Mouse (Mus musculus): ENCODE results near the gene Ttc6.

Gene Ttc6

DNA sequence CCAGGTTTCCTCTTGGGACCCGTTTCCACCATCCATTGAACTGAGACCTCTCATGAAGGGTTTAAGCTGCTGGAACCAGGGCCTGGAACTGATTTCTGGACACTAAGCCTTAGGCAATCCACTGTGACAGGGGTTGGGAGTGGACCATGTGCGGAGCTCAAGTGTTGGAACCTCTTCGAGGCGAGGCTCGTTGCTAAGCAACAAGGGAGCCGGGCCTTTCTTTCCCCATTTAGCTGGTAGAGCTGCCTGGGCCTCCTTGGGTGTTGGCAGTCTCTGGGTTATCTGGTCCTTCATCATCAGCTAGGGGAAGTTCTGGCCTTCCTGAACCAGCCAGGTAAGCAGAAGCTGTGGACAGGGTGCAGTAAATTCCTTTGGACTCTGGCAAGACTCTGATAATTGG, at the start of gene Ttc6:
Ttc6 (plus strand) TSS at position 205 of the 400 bp plus-strand sequence.
- no peak for DNase-seq (ENCODE audit: low spot score in 2 of 2)

GRCm38 (mm10) chr12:57514552-57514951, 49.4 kb upstream of the Ttc6 start:
- DNase-seq (ENCODE audit: low spot score in 2 of 2) = no peak

DNA sequence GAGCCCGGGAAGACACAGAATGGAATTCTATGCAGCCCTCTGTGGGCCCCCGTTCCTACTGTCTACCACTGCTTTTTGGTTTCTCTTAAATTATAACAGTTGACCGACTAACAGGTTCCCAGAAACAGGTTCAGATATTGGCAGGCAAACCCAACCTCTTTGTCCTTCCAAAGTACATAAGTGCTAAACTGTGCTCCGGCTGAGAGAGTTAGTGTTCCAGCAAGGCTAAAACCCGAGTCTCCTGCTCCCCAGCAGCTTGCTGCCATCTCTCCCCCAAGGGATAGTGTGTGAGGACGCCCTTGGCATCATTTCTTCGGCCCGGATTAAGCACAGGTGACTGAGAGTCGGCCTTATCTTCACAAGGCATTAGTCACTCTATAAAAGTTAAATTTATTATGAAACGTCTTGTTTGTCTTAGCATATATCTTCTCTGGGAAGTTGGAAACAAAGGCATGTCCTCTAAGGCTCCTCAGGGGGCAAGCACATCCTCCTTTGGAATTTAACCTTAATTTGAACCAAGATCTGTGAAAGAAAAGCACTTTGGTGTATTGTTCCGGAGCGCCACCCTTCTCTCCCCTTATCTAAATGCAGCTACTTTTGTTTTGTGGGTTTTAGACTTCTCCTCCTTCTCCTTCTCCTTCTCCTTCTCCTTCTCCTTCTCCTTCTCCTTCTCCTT, 48.1 kb upstream of the Ttc6 start:
- no peak for DNase-seq (ENCODE audit: low spot score in 2 of 2)

DNA sequence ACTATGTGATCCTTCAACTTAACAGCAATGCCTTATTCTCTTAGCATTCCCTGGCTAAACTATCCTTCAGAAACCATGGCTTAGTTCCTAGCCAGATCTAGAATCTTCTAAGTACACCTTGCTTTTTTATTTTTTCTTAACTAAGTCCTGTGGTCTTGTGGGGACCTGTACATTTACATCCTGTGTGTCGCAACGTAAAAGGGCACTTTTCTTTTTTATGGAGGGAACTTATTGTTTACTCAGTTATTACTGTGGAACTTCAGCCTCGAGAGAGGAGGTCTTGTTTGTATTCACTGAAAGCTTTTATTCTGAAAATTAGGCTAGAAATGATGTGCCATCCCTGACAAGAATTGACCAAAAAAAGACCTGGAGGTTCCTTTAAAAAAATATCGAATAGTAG, 35.6 kb upstream of the Ttc6 start:
- DNase-seq (ENCODE audit: low spot score in 2 of 2) = no peak

- no peak for DNase-seq (ENCODE audit: low spot score in 2 of 2)
These were observed 33.4 kb upstream of the Ttc6 start for GRCm38 (mm10) chr12:57530474-57530873.

DNA sequence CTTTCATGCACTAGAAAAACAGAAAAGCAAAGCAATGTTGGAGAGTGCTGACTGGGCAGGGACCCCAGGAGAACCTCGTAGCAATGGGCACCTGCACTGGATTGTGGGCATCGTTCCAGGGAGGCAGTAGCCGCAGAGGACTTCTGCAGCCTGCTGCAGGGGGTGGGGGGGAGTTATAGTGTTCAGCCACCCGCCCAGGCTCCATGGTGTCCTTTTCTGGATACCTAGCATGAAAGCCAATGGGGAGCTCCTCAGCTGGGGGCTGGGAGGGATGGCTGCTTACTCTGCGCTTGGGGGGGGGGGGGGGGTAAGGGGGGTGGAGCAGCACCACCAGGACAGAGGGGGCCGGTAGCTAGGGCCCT, 29.4 kb upstream of the Ttc6 start:
- no peak for DNase-seq (ENCODE audit: low spot score in 2 of 2)

DNA sequence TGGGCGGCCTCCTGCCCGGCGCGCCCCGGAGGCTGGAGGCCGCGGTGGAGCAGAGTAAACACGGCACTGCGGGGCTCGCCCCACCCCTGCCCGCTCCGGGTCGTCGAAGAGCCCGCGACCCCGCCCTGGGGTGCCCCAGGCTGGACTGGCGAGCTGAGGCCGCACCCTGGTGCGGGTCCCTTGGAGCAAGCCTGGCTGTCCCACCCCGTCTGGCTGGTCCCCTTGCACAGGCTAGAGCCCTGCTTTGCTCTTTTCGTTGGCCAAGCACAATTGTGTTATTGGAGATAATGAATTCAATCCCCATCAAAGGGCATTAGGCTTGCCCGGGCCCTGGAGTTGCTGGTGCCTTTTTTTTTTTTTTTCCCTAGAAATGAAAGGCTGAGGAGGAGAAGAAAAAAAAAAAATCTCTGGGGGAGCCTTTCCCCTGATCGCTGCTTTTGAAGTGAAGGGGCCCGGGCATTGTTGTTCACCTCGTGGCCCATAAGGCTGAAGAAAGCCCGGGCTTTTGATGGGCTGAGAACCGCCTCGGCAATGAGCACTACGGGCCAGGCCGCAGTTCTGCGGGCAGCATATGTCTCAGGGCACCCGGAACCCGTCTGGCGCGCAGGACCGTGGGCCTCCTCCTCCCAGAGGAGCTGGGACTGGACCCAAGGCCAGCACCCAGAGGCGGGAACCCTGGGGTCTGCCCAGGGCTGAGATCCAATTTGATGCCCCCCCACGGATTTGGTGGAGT, 28.9 kb upstream of the Ttc6 start:
- no peak for DNase-seq (ENCODE audit: low spot score in 2 of 2)

GRCm38 (mm10) chr12:57536056-57536908, 27.6 kb upstream of the Ttc6 start:
- DNase-seq (ENCODE audit: low spot score in 2 of 2) = no peak

DNA sequence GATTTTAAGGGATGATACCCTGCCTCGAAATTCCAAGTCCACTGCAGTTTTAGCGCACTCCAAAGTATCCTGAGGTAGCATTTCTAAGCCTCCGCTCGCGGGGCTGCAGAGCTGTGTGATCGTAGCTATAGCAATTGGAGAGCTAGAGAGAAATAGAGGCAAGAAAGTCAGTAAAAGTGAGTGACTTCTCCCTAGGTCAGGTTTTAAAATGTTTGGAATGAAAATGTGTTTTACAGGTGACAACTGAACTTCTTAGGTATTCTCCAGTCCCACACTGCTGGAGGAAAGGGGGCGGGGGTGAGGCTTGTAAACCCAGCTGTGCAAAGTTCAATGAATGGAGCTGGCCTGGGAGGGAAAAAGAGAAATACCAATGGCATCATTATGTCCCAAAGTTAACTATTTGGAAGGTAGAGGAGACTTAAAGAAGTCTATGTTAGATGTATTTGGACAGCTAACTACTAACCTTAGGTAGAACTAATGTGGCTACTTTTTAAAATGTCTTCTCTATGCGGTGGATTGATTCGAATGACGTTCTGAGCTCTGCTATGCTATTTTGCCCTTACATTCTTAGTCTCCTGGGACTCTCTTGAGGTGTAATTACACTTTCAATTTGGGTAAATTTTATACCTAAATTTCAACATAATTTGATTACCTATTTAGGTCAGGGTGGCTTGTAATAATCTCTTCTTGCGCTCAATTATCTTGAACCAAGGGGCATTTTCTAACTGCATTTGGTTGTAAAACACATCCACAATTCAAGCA, 26.8 kb upstream of the Ttc6 start:
- DNase-seq (ENCODE audit: low spot score in 2 of 2) = no peak

DNA sequence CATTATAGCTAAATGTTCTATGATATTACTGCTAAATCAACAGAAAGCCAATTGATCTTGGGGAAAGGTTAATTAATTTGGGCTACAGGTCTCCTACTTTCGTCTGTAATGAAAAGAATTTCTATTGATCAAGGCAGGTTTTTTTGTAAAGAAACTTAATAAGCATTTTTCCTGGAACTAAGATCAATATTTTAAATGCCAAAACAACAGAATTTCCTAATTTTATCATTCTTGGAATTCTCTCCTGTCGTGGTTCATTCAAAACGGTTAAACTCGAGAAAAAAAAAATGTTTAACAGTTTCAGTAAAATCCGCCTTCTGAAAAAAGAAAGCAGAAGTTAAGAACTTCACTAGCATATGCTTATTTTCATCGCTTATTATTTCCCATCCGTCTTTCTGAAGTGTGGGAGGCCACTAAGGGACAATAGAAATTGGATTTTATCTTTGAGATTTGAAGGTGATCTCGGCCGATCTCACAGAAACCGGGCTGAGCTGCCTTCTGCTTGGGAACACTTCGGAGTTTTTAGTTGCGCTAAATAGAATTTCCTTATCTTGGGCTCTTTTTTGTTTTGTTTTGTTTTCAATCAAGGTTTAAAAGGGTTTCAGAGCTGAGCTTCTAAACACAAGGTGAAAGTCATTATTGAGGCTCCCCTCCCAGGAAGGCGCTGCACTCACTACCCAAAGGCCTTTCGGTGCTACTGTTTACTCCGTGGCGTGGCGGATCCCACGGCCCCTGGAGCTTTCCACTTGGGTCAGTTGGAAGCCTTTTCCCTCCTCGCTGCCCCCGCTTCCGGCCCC, 25.9 kb upstream of the Ttc6 start:
- no peak for DNase-seq (ENCODE audit: low spot score in 2 of 2)

DNA sequence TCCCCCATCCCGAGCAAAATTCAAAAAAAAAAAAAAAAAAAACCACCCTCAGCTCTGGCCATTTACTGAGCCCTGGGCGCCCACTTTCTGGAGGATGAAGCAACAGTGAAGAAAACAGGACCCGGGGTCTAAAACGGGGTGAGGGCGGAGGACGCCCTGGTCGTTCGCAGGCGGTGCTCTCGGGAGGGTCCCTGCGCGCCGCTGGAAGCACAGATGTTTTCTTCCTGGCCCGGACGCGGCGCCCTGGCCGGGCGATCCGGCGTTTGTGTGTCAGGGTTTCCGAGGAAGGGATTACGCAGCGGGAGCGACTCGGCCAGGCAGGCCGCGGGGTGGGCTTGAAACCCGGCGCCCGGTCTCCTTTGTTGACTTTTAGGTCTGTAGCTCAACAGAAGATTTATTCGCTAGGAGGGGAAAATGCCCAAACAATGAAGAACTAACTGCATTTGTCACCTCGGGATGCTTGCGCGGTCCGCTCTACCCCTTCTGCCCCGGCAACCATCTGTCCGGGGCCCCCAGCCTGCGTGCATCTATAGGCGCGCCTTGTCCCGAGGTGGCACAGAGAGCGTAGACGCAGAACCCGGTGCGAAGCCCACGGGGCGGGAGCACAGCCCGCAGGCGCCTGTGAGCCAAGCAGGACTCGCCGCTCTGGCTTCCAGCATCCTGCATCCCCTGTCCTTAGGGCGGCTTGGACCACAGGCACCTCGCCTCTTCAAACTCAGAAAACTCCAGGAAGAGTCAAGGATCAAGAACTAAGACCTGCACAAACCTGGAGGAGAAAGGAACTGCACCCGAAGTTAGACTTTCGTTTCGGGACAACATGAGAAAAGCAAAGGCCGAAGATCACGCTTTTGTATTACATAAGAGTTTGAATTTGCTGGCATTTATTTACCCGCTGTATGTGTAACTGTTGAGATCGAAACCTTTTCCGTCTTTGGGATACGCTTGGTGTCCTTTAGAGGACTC, 25.0 kb upstream of the Ttc6 start:
- DNase-seq (ENCODE audit: low spot score in 2 of 2) = peak in 1 of 2 experiments; percentile 17

DNA sequence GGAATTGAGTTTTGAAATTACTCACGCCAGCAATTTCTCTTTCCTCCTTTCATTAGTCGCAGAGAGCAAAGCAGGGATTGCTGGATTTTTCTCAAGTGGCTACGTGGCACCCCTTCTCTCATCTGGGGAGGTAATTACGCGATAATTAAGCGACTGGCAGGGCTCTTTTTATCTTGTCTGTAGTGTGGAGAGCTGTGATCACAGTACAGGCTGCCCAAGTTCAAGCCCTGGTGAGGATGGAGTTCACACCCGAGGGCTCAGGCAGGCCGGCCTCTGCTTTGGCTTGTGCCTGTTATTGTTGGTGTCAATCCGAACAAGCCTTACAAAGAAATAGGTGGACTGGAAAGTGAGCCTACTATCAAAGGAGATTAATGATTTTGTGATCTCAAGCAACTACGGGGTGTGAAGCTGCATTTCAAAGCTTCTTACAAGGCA, 24.3 kb upstream of the Ttc6 start:
- peak in 1 of 2 experiments; percentile 10 for DNase-seq (ENCODE audit: low spot score in 2 of 2)

DNA sequence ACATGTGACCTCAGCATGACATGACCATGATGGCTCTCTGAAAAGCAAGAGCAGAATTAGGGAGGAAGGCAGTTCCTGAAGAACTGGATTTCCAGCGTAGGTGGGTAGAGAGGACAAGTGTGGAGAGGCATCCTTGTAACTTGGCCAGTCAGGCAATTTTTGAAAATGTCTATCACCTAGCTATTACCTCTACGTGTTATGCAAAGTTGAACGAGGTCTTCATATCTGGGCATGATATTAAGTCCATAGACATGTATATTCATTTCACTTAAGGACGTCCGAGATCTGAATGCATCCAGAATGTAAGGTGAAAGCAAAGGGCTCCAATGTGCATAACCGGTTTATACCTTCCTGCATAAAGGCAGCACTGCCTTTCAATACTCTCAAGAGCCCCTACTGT, 22.8 kb upstream of the Ttc6 start:
- no peak for DNase-seq (ENCODE audit: low spot score in 2 of 2)

- DNase-seq (ENCODE audit: low spot score in 2 of 2) = no peak
These were observed 21.8 kb upstream of the Ttc6 start for GRCm38 (mm10) chr12:57541931-57542745.

DNA sequence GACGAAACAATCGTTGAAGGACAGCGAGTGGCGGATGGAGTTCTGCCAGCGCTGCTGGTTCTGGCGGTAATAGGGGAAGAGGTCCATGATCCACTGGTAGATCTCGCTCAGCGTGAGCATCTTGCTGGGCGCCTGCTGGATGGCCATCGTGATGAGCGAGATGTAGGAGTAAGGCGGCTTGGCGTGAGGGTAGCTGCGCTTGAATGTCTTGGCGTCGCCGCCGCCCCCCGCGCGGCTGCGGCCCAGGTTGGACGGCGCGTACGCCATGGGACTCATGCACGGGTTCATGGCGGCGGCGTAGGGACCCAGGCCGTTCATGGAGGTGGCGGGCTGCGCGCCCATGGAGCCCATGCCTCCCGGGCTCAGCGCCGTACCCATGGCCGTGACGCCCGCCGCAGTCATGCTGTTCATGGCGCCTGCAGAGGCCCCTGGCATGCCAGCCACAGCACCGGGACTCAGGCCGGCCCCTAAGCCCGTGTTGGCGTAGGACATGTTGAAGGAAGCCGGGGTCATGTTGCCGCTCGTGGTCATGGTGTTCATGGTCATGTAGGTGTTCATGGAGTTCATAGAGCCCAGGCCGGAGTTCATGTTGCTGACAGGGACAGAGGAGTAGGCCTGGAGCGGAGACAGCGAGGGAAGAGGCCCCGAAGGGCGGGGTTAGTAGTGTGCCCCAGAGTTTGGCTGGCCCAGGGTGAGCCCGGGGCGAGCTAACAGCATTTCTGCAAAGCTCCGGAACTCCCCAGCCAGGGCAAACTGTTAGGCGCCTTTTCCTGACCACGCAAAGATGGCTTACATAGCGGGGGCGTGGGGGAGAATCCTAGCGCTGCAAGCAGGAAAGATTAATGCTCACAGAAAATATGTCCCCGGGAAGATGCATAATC, 20.9 kb upstream of the Ttc6 start:
- DNase-seq (ENCODE audit: low spot score in 2 of 2) = no peak

DNA sequence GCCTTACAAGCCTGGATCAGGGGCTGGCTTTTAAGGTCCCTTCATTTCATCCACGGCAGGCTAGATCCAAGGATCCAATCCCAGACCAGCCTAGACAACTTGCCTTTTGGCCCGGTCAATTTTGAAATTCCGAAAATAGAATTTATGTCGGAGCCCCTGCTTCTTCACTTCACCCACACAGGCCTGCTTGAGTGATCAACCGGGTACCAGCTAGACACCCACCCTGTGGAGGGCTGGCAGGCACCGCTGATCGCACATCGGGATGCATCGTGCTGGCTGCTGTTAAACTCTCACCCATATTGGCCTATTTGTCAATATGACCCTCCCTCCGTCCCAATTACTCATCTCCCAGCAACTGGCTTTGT, 20.3 kb upstream of the Ttc6 start:
- no peak for DNase-seq (ENCODE audit: low spot score in 2 of 2)

DNA sequence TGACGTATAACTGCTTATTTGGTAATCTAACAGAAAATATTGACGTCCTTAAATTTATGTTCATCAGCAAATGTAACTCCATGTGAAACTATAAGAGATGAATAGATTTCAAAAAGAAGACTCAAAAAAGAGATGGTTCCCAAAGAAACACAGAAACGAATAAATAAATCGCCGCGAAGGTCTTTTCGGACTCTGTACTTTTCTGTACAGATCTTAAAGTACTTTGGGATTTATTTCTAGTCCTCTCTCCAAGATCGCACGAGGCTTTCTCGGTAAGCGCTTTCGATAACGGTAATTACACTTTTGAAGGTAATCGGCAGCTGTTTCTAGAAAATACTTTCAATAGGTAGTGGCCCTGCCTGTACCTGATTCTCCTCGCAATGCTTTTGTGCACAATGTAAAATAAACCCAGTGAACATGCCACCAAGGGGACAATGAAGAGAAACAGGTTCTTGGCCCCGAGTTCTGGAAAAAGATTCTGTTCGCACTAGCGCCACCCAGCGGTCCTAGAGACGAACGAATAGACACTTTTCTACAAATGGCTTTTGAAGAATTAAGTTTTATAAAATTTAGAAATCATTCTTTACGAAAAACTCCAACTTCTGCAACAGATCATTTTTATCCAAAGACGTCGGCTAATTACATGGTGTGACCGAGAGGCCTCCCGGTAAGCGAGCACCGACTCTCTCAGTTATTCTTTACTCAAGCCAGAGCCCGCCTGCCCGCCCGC, 19.1 kb upstream of the Ttc6 start:
- peak in 1 of 2 experiments; percentile 31 for DNase-seq (ENCODE audit: low spot score in 2 of 2)
